Mouse (Mus musculus) testis, adult 2 months (tissue): ENCODE results near the gene Ganc.

ENCODE experiments used
- CTCF ChIP-seq: fragments of 200-500 bp; IDR thresholded peaks from 2 replicates; pipeline ENCODE4 v1.5.1; 2012; ENCODE audit warnings: low read depth, mild to moderate bottlenecking, inconsistent platforms, low read length, moderate library complexity; ENCODE audit not compliant: control insufficient read depth, insufficient read depth, insufficient replicate concordance
- POLR2A ChIP-seq: fragments of 200-500 bp; IDR thresholded peaks from 2 replicates; pipeline ENCODE4 v1.6.1; 2012; ENCODE audit warnings: low read depth, mild to moderate bottlenecking, inconsistent platforms, low read length, moderate library complexity; ENCODE audit not compliant: control insufficient read depth

- no peak for TF ChIP-seq POLR2A
- TF ChIP-seq CTCF, result no peak
Measured at GRCm38 (mm10) chr2:120387291-120387690, 16.4 kb upstream of the Ganc start.
